Mouse (Mus musculus) forebrain, embryonic 10.5 days (tissue): ENCODE results near the gene Stag3. TPM values are rescaled to one million over a fixed set of nuclear protein-coding genes. Genes with fewer than 3 reads are reported as not detected.

Source experiments
- DNase-seq: peaks from one replicate; pipeline ENCODE4 v3.0.0-alpha.2; 2017; ENCODE audit warnings: low spot score; ENCODE audit errors: extremely low spot score
- H3K27ac ChIP-seq: fragments of 300-500 bp; sonication (generic); 2 replicates; pipeline ENCODE4 v1.5.1; 2016; ENCODE audit warnings: mild to moderate bottlenecking
- H3K27me3 ChIP-seq: fragments of 300-500 bp; sonication (generic); 2 replicates; pipeline ENCODE4 v1.6.1; 2016; ENCODE audit warnings: mild to moderate bottlenecking; ENCODE audit not compliant: poor library complexity, severe bottlenecking
- H3K36me3 ChIP-seq: fragments of 300-500 bp; sonication (generic); replicated peaks from 2 replicates; pipeline ENCODE4 v1.6.1; 2016; ENCODE audit warnings: mild to moderate bottlenecking, moderate library complexity
- H3K4me1 ChIP-seq: fragments of 300-500 bp; sonication (generic); 2 replicates; pipeline ENCODE4 v1.6.1; 2016
- H3K4me3 ChIP-seq: fragments of 300-500 bp; sonication (generic); 2 replicates; pipeline ENCODE4 v1.5.1; 2016; ENCODE audit warnings: mild to moderate bottlenecking, moderate library complexity
- H3K9me3 ChIP-seq: fragments of 300-500 bp; sonication (generic); 2 replicates; pipeline ENCODE4 v1.6.1; 2016; ENCODE audit warnings: mild to moderate bottlenecking, moderate library complexity
- WGBS: fragments of 180-500 bp; shearing (Covaris S2); methylation state at CpG from one replicate; pipeline ENCODE4 v1.1.7; 2016; 5-methylcytosine and 5-hydroxymethylcytosine counted together
- polyA plus RNA-seq: library from polyadenylated mRNA; unstranded; fragments of >200 nt; fragmentation: Nextera tagmentation; extraction: Ambion mirVana; gene quantifications from 2 replicates; pipeline ENCODE4 v1.2.1, GENCODE M21; 2016

Gene Stag3
- polyA plus RNA-seq, 1 experiment from 2014 or later: 3.8 TPM

- no peaks in the 10 kb centered on the region for H3K27me3 ChIP-seq
- peaks cover 42% of the 10 kb centered on the region for H3K4me1 ChIP-seq
- H3K27ac ChIP-seq: no peak overlapping the region
- WGBS: 73% methylated on average over 7 of the region's 7 CpGs
- DNase-seq: no peak
- H3K36me3 ChIP-seq: peaks cover 52% of the 10 kb centered on the region
- no peaks in the 10 kb centered on the region for H3K9me3 ChIP-seq
- H3K4me3 ChIP-seq: no peak overlapping the region
These were observed 21.0 kb upstream of the Stag3 start for GRCm38 (mm10) chr5:138258993-138259392.

GRCm38 (mm10) chr5:138260051-138260450 is 20.0 kb upstream of the Stag3 start:
- Histone ChIP-seq H3K9me3 (no peaks in the 10 kb centered on the region), H3K4me1 (peaks cover 46% of the 10 kb centered on the region), H3K27me3 (no peaks in the 10 kb centered on the region), H3K36me3 (peaks cover 52% of the 10 kb centered on the region), H3K27ac (no peak overlapping the region), H3K4me3 (no peak overlapping the region)
- DNase-seq: no peak
- 88% methylated on average over 10 of the region's 10 CpGs for WGBS

- no peaks in the 10 kb centered on the region for H3K9me3 ChIP-seq
- no peak overlapping the region for H3K27ac ChIP-seq
- peaks cover 58% of the 10 kb centered on the region for H3K36me3 ChIP-seq
- peak overlapping the region; percentile 1; the same call in 1 of the 2 replicates for H3K4me3 ChIP-seq
- no peak for DNase-seq
- H3K4me1 ChIP-seq: peaks cover 41% of the 10 kb centered on the region
- WGBS: 90% methylated on average over 11 of the region's 11 CpGs
- H3K27me3 ChIP-seq: no peaks in the 10 kb centered on the region
These were observed 19.2 kb upstream of the Stag3 start for GRCm38 (mm10) chr5:138260834-138261233.

DNA sequence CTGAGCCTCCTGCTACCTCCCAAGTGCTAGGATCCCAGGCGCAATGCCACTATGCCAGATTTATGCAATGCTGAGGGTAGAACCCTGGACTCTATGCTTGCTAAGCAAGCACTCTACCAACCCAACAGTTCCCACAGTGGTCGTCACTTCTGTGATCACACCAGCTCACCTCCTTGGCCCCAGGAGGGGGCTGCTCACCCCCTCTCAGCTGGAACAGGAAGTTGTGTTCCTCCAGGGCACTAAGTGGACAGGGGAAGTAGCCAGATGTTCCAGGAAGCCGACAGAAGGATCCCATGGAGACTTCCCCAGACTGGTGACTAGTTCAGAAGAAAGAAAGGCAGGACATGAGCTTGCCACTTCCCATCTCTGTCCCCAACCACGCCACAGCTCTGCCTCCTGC is 18.0 kb upstream of the Stag3 start:
- H3K36me3 ChIP-seq: peaks cover 66% of the 10 kb centered on the region
- no peak for DNase-seq
- peak overlapping the region; percentile 99; the same call in 1 of the 2 replicates for H3K4me3 ChIP-seq

DNA sequence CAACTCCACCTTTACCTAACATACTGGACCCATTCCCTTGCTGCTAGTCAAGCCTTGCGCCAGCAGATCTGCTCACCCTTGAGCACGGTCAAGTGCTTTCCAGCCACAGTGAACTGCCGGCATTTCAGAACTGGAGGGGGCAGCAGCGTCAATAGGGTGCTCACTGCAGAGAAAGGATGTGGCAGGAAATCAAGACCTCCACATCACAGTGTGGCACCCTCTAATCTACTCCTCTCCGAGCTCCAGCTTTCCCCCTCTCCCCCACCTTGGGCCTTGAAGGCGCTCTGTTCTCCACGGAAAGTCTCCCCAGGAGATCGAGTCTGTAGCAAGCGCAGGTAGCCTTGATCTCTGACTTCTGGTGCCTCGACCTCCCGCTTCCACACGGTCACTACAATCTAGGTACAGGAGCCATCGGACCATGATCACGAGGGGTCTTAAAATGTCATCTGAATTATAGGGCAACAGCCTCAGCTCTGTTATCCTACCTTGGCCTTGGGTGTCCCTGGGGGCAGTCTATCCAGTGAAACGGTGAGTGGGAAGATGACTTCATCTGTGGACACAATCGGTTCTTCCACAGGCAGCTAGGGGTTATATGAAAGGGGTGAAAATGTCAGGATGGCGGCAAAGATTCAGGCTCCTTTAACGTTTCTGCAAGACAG is 17.3 kb upstream of the Stag3 start:
- H3K27me3 ChIP-seq: no peaks in the 10 kb centered on the region
- peak overlapping the region; percentile 93 for H3K27ac ChIP-seq
- 72% methylated on average over 18 of the region's 18 CpGs for WGBS
- DNase-seq: no peak
- peak overlapping the region; percentile 99 for H3K4me3 ChIP-seq
- H3K9me3 ChIP-seq: no peaks in the 10 kb centered on the region
- H3K4me1 ChIP-seq: peaks cover 30% of the 10 kb centered on the region
- H3K36me3 ChIP-seq: peaks cover 62% of the 10 kb centered on the region

More for the DNA sequence above, 18.0 kb upstream of the Stag3 start:
- no peaks in the 10 kb centered on the region for H3K9me3 ChIP-seq
- peaks cover 30% of the 10 kb centered on the region for H3K4me1 ChIP-seq
- no peaks in the 10 kb centered on the region for H3K27me3 ChIP-seq
- H3K27ac ChIP-seq: no peak overlapping the region
- 74% methylated on average over 4 of the region's 4 CpGs for WGBS

DNA sequence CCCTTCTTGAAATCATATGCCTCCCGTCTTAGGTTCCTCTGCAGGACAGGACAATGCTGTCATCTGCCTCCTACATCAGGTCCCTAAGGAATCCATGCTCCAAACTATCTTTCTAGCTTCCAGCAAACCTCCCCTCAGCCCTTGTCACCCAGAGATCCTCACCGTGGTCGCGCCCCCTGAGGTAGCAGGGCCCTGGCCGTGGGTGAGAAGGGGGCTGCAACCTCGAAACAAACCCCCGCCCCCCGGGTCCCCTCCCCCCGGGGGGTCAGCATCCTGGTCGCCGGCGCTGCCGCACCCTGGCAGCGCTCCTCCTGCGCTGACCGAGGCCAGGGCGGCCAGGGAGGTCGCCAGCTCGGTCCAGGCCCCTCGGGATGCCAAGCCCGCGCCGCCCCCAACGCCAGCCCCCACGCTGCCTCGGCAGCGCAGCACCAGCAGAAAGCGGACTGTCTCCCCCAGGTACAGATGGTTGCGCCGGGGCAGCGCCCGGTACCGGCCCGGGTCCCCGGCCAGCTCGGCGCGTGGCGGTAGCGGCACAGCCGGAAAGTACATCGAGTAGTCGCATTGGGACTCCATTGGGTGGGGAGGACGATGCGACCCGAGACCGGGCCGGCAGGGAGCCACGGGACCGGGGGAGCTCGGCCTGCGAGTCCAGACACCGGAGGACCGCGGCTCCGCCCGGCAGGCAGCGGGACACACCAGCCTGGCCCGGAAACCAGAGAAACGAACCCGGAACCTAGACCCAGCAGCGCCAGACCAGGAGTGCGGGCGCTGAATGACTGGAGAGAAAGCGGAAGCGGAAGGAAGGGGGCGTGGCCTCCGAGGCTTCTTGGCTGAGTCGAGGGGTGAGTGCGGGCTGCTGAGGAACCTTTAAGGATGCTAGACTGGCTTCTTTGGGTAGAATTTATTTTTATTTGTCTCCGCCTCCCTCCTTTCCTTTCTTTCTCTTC is 16.5 kb upstream of the Stag3 start, which contains the start of gene BC037034:
TSS of gene BC037034 (minus strand) at position 774 of the 947 bp plus-strand sequence.
- WGBS: under 1% methylated on average over 66 of the region's 71 CpGs
- Histone ChIP-seq H3K4me1 (peaks cover 30% of the 10 kb centered on the region), H3K27me3 (no peaks in the 10 kb centered on the region), H3K27ac (peak within 1 kb of the TSS; percentile 93), H3K4me3 (peak within 1 kb of the TSS; percentile 99), H3K36me3 (peaks cover 54% of the 10 kb centered on the region), H3K9me3 (no peaks in the 10 kb centered on the region)
- peak; percentile 90 for DNase-seq

GRCm38 (mm10) chr5:138264207-138264578 is 15.8 kb upstream of the Stag3 start:
- Histone ChIP-seq H3K27me3 (no peaks in the 10 kb centered on the region), H3K4me3 (peak overlapping the region; percentile 99), H3K27ac (peak overlapping the region; percentile 93), H3K4me1 (peaks cover 30% of the 10 kb centered on the region), H3K9me3 (no peaks in the 10 kb centered on the region), H3K36me3 (peaks cover 48% of the 10 kb centered on the region)
- WGBS: 17% methylated on average over 6 of the region's 6 CpGs
- no peak for DNase-seq

DNA sequence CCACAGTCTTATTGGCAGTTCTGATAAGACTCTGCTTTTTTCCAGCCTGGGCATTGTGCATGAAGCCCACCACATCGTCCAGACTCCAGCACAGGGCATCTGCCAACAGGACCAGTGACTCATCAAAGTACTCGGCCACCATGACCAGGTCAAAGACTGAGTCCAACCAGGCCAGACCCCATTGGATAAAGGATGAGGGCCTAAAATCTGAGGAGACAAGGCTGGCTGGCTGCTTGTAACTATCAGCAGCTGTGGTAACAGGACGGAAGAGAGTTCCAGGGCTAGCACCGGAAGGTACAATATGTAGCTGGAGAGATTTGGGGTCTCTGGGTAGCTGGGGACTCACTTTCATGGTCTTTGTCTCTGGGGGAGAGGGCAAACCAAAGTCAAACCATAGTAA is 14.3 kb upstream of the Stag3 start:
- peaks cover 33% of the 10 kb centered on the region for H3K36me3 ChIP-seq
- H3K27ac ChIP-seq: no peak overlapping the region
- peaks cover 3% of the 10 kb centered on the region; the same call in 1 of the 2 replicates for H3K27me3 ChIP-seq
- DNase-seq: no peak
- 96% methylated on average over 4 of the region's 4 CpGs for WGBS
- no peaks in the 10 kb centered on the region for H3K9me3 ChIP-seq
- H3K4me3 ChIP-seq: no peak overlapping the region
- peaks cover 31% of the 10 kb centered on the region for H3K4me1 ChIP-seq

DNA sequence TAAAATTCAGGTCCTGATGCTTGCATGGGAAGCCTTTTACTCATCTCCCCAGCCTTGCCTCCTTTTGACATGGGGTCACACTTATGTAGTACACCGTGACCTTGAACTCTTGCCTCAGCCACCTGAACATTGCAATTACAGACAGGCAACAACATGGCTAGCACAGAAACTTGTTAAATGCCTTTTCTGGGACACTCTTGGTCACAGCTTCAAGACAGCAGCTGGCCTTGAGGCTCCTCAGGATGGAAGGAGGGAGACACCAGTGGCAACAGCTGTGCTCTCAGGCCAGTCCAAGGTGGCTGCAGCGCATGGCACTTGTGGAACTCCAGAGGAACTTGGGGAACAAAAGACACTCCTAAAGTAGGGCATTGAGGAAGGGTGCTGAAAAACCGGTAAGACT is 12.9 kb upstream of the Stag3 start:
- H3K27ac ChIP-seq: no peak overlapping the region
- DNase-seq: no peak
- 86% methylated on average over 3 of the region's 3 CpGs for WGBS

DNA sequence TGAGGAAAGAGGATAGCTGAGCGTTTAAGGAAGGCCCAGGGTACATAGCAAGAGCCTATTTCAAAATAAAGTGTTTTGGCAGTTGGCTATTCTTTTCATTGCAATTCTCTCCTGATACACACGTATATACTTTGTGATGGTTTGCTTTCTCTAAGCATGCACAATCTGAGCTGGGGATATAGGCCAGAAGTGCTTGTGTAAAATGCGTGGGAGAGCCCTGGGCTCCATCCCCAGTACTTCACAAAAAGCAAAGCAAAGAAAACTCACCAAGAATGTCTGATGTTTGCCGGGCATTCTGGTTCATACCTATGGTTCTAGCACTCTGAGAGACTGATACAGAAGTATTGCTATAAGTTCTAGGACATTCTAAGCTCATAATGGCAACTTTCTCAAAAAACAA is 11.1 kb upstream of the Stag3 start:
- Histone ChIP-seq H3K4me1 (peaks cover 44% of the 10 kb centered on the region), H3K27ac (no peak overlapping the region), H3K36me3 (peaks cover 14% of the 10 kb centered on the region), H3K27me3 (peaks cover 25% of the 10 kb centered on the region), H3K9me3 (no peaks in the 10 kb centered on the region), H3K4me3 (no peak overlapping the region)
- no peak for DNase-seq
- WGBS: 84% methylated on average over 4 of the region's 4 CpGs

More for the DNA sequence above, 12.9 kb upstream of the Stag3 start:
- Histone ChIP-seq H3K9me3 (no peaks in the 10 kb centered on the region), H3K4me3 (no peak overlapping the region), H3K27me3 (peaks cover 17% of the 10 kb centered on the region), H3K4me1 (peaks cover 40% of the 10 kb centered on the region), H3K36me3 (peaks cover 19% of the 10 kb centered on the region)

GRCm38 (mm10) chr5:138271232-138271631 is 8.8 kb upstream of the Stag3 start:
- H3K36me3 ChIP-seq: peaks cover 25% of the 10 kb centered on the region
- no peak overlapping the region for H3K4me3 ChIP-seq
- 46% methylated on average over 3 of the region's 3 CpGs for WGBS
- DNase-seq: no peak
- H3K9me3 ChIP-seq: no peaks in the 10 kb centered on the region
- peaks cover 39% of the 10 kb centered on the region for H3K27me3 ChIP-seq
- H3K27ac ChIP-seq: no peak overlapping the region
- H3K4me1 ChIP-seq: peaks cover 56% of the 10 kb centered on the region

DNA sequence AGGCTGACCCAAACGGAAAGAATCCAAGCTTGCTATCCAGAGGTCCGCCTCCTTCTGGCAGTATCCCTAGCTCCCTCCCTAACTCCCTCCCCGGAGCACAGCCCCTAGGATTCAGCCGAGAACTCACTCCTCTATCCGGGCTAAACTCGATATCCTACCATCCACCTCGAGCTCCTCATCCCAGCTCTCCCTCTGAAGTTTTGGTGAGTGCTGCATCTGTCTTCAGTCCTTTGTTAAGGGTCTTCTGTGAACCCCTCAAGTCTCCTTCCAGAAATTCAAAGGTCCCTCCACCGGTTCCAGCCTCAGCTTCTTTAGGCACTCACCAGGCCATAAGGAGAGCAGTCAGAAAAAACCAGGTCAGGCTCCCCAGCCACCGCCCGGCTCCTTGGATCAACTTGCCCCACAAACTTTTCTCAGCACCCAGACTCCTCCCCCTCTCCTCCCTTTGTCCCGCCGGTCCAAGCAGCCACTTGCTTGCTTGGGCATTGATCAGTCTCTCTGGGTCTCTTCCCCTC is 7.6 kb upstream of the Stag3 start, which contains the start of gene Gal3st4:
TSS of gene Gal3st4 (minus strand) at position 432 of the 515 bp plus-strand sequence.
- WGBS: 3% methylated on average over 12 of the region's 12 CpGs
- Histone ChIP-seq H3K27me3 (peaks cover 51% of the 10 kb centered on the region), H3K27ac (peak within 1 kb of the TSS; percentile 79), H3K4me1 (peaks cover 68% of the 10 kb centered on the region), H3K36me3 (peaks cover 33% of the 10 kb centered on the region), H3K9me3 (no peaks in the 10 kb centered on the region), H3K4me3 (peak within 1 kb of the TSS; percentile 44)
- peak; percentile 57 for DNase-seq
